Mouse (Mus musculus) left cerebral cortex, postnatal 36 days (tissue): Measurements from ENCODE around the gene Izumo4. TPM values are rescaled to one million over a fixed set of nuclear protein-coding genes. Genes with fewer than 3 reads are reported as not detected.

Experiments
- DNase-seq, 2 experiments: peaks; one replicate each; pipeline ENCODE4 v3.0.0; 2021 to 2022; ENCODE audit warnings: low spot score in 2 of 2, mixed read lengths in 1 of 2
- intact Hi-C: fragments of 180-260 bp; cut with DNase I; formaldehyde crosslinking; loops from one replicate; pipeline ENCODE4 v1.15.1; 2025
- total RNA-seq, 2 experiments: library from RNA; stranded (reverse); gene quantifications; 2 replicates each; pipeline ENCODE4 v1.2.3; 2021

Izumo4 gene
- total RNA-seq, 2 experiments from 2014 or later: 36.7 to 47.3 TPM

- intact Hi-C loops: no loop called here
- DNase-seq: no peak
These were observed 20.0 kb upstream of the Izumo4 start for GRCm38 (mm10) chr10:80682003-80682402.

DNA sequence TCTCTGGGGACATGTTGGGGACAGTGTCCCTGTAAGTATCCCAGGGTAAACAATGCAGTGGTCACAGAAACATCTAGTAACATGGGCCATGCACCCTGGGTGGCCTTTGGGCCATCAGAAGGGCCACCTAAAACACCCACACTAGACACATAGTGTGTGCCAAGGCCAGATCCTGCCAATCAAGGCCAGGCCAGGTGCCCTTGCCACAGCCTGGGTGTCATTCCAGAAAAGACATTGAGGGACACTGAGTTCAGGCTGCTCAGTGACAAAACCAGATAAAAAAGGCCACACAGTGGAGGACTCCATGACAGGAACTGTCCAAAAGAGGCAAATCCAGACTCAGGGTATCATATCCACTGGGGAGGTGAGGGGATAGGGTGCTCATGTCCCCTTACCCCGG, 18.3 kb upstream of the Izumo4 start:
- intact Hi-C loops: no loop called here
- no peak for DNase-seq

DNA sequence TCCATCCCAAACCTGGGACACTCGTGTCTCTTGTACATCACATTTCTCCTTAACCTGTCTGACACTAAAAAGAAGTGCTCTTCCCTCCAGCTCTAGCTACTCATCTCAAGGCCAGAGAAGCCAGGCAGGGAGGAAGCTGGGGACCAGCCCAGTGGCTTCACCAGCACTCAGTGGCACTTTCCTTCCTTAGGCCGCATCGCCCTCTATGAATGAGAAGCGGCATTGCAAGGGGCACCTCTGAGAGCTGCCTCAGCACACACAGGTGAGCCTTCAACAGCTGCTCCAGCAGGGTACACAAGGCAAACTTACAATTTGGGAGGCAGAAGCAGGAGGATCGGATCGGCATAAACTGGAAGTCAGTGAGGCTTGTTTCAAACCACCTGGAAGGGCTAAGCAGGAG, 17.8 kb upstream of the Izumo4 start:
- no peak for DNase-seq
- intact Hi-C loops: no loop called here

DNA sequence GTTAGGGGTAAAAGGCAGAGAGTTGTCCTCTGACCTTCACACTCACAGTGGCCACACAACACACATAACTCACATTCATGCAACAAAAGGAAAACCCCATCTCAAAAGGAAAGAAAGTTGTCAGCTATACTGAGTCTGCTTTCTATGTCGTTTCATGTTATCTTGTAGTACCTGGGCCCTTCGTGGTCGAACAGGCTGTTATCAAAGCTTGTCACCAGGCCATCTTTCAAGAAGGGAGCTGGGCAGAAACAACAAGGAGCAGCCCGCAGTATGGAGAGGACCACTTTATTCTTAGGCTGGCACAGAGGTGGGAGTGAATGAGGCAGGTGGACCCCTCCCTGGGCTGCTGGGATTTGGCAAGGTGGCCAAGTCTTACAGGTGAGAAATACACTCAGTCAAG, 17.0 kb upstream of the Izumo4 start:
- intact Hi-C loops: loop anchor here (5.0 kb wide), 2 partner anchors 73 to 118 kb away; no protein-coding TSS in a partner anchor

GRCm38 (mm10) chr10:80686617-80687016, 15.4 kb upstream of the Izumo4 start:
- intact Hi-C loops: loop anchor here (5.0 kb wide), 2 partner anchors 74 to 119 kb away; no protein-coding TSS in a partner anchor
- no peak for DNase-seq

More for the DNA sequence above, 17.0 kb upstream of the Izumo4 start:
- DNase-seq: no peak

DNA sequence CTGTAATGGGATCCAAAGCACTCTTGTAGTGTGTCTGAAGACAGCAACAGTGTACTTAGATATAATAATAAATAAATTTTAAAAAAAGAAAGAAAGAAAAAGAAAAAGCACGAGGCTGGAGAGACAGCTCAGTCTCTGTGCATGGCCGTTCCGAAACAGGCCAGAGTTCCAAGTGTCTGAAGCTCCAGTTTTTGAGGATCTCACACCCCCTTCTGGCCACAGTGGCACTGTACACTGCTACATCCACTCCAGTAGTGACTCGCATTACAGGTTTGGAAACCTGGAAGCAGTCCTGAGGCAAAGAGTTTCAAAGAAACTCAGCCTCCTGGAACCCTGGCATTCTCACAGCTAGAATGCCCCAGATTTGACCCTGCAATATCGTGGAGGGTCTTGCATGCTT, 14.1 kb upstream of the Izumo4 start:
- DNase-seq: no peak
- intact Hi-C loops: loop anchor here (5.0 kb wide), 2 partner anchors 76 to 121 kb away; no protein-coding TSS in a partner anchor

- intact Hi-C loops: no loop called here
- no peak for DNase-seq
These were observed 9.5 kb upstream of the Izumo4 start for GRCm38 (mm10) chr10:80692249-80693165.

GRCm38 (mm10) chr10:80693401-80694045, 8.5 kb upstream of the Izumo4 start:
- intact Hi-C loops: no loop called here
- no peak for DNase-seq

DNA sequence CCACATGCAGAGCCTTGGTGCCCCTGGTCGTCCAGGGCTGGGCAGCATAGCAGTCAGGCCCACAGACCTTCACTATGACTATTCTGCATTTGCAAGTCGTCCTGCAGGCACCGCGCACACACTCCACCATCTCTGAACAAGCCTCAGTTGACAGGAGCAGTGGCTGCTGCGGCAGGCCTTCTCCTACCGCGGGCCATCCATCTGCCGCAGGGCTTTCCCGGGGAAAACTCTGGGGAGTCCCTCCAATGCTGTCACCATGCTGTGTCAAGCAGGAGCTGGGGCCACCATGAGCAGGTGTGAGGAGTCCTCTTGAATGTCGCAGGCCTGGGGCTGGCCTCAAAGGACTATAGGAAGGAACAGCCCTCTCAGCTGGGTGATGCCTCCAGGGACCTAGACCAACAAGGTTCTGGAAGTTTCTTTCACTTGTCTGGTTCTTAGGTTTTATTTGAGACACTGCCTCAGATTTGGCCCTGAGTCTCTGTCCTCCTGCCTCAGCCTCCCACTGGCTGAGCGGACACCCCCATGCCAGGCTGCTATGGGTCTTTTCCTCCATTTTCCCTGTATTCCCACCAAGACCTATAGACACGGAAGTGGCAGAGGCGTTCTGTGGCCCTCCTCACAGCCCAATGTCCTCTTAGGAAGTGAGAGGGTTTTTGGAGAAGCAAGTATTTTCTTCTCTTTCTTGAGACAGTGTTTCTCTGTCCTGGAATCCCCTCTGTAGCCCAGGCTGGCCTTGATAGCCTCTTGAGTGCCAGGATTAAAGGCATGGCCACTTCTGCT, 7.6 kb upstream of the Izumo4 start:
- intact Hi-C loops: no loop called here
- DNase-seq: no peak

- intact Hi-C loops: no loop called here
- DNase-seq: no peak
These were observed 6.8 kb upstream of the Izumo4 start for GRCm38 (mm10) chr10:80695186-80695585.

- intact Hi-C loops: no loop called here
- no peak for DNase-seq
These were observed 6.0 kb upstream of the Izumo4 start for GRCm38 (mm10) chr10:80695801-80696501.

- DNase-seq: no peak
- intact Hi-C loops: no loop called here
These were observed 5.2 kb upstream of the Izumo4 start for GRCm38 (mm10) chr10:80696502-80697392.

DNA sequence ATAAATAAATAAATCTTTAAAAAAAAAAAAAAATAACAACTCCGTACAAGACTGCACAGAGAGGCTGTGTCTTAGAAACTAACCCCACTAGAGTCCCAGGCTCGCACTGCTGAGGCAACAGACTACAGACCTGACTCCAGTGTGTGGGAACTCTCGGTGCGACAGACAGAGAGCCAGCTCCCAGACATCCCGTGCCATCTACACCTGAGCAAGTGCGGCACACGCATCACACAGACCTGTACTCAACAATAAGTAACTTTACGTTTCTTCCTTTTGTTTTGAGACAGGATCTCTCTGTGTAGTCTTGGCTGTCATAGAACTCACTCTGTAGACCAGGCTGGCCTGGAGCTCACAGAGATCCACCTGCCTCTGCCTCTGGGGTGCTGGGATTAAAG, 4.6 kb upstream of the Izumo4 start:
- intact Hi-C loops: no loop called here
- DNase-seq: no peak

- intact Hi-C loops: no loop called here
- no peak for DNase-seq
These were observed 4.2 kb upstream of the Izumo4 start for GRCm38 (mm10) chr10:80697812-80698211.

GRCm38 (mm10) chr10:80698605-80699004, 3.4 kb upstream of the Izumo4 start:
- no peak for DNase-seq
- intact Hi-C loops: no loop called here

DNA sequence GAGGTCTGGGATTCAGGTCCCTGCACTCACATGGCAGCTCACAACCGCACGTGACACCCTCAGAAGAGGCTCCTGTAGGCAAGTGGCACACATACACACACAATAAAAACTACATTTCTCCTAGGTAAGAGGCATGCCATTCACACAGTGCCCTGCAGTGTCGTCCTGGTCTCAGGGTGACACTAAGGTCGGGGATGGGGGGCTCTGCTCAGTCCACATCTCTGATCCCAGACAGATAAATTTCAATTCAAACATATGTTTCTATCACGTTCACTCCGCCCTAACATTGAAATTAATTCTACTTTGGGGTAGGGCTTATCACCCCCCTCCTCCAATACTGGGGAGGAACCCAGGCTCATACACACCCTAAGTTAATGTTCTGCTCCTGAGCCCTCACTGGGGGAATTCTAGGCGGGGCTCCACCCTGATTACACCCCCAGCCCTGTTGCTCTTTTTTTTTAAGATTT, 1.9 kb upstream of the Izumo4 start:
- intact Hi-C loops: loop anchor here (5.0 kb wide), 1 partner anchor 43 kb away; the partner anchor contains the start of gene Btbd2

GRCm38 (mm10) chr10:80700732-80701131, 1.3 kb upstream of the Izumo4 start:
- DNase-seq: no peak
- intact Hi-C loops: loop anchor here (5.0 kb wide), 1 partner anchor 43 kb away; the partner anchor contains the start of gene Btbd2

More for the DNA sequence above, 1.9 kb upstream of the Izumo4 start:
- no peak for DNase-seq
